Mouse (Mus musculus): ENCODE measurements around the gene Mepe.
A peak's percentile ranks its signal among the peaks of the same experiment; 100 is the strongest.

The Mepe gene

GRCm38 (mm10) chr5:104325029-104325428, at the start of gene Mepe:
Mepe (plus strand) TSS chr5:104325329.
- no peak for DNase-seq

- no peak for DNase-seq
Measured at GRCm38 (mm10) chr5:104294201-104294600, 30.9 kb upstream of the Mepe start.

GRCm38 (mm10) chr5:104298994-104299393, 26.1 kb upstream of the Mepe start, which contains the start of gene Ibsp:
Ibsp (plus strand) TSS chr5:104299171.
- no peak for DNase-seq

GRCm38 (mm10) chr5:104314073-104314472, 11.1 kb upstream of the Mepe start:
- DNase-seq: no peak

GRCm38 (mm10) chr5:104326884-104327283, 1.8 kb downstream of the Mepe start:
- DNase-seq: no peak

GRCm38 (mm10) chr5:104327389-104327788, 2.3 kb downstream of the Mepe start:
- DNase-seq: no peak

GRCm38 (mm10) chr5:104327876-104328275, 2.7 kb downstream of the Mepe start:
- no peak for DNase-seq

GRCm38 (mm10) chr5:104328317-104328850, 3.3 kb downstream of the Mepe start:
- DNase-seq: no peak

- no peak for DNase-seq
Measured at GRCm38 (mm10) chr5:104329381-104329780, 4.3 kb downstream of the Mepe start.

- DNase-seq: no peak
Measured at GRCm38 (mm10) chr5:104330088-104330487, 5.0 kb downstream of the Mepe start.

GRCm38 (mm10) chr5:104332296-104332695, 7.2 kb downstream of the Mepe start:
- no peak for DNase-seq

GRCm38 (mm10) chr5:104333231-104333640, 8.1 kb downstream of the Mepe start:
- DNase-seq: peak; percentile 47

GRCm38 (mm10) chr5:104333643-104334042, 8.5 kb downstream of the Mepe start:
- DNase-seq: no peak

- no peak for DNase-seq
Measured at GRCm38 (mm10) chr5:104334516-104334915, 9.4 kb downstream of the Mepe start.

- no peak for DNase-seq
Measured at GRCm38 (mm10) chr5:104335962-104336361, 10.8 kb downstream of the Mepe start.

- DNase-seq: no peak
Measured at GRCm38 (mm10) chr5:104337491-104337890, 12.4 kb downstream of the Mepe start.

- DNase-seq: no peak
Measured at GRCm38 (mm10) chr5:104339009-104339408, 13.9 kb downstream of the Mepe start.

- DNase-seq: peak; percentile 15
Measured at GRCm38 (mm10) chr5:104339706-104340512, 14.8 kb downstream of the Mepe start.

- DNase-seq: no peak
Measured at GRCm38 (mm10) chr5:104340513-104340829, 15.3 kb downstream of the Mepe start.

GRCm38 (mm10) chr5:104342881-104343280, 17.8 kb downstream of the Mepe start:
- no peak for DNase-seq

GRCm38 (mm10) chr5:104344526-104345240, 19.6 kb downstream of the Mepe start:
- peak; percentile 8 for DNase-seq

GRCm38 (mm10) chr5:104345241-104345630, 20.1 kb downstream of the Mepe start:
- no peak for DNase-seq

GRCm38 (mm10) chr5:104351041-104351440, 25.9 kb downstream of the Mepe start:
- no peak for DNase-seq

GRCm38 (mm10) chr5:104351874-104352273, 26.7 kb downstream of the Mepe start:
- DNase-seq: no peak
